Mouse (Mus musculus) regulatory T cell (primary cell): Measurements from ENCODE around the gene Bag6.

Experiments used
- in situ Hi-C: fragments of 300-600 bp; cut with MboI, MseI; formaldehyde crosslinking; loops from one replicate; pipeline ENCODE4 v1.15.1; 2025; ENCODE audit warnings: high pct_unique_total_duplicates

Bag6 gene

DNA sequence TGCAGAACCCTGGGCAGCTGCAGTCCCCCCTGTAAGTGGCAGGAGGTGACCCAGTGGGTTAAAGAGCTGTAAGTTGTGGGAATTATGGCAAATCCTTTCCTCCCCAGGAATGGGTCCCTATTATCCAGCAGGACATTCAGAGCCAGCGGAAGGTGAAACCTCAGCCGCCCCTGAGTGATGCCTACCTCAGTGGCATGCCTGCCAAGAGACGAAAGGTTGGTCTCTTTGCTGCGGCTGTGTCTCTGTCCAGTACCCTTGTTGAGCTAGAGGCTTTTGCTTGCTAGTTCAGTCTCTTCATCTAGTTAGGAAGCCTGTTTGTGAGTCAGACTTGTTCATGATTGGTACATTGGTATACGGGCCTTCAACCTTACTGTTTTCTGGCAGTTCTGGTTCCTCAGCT, 11.2 kb downstream of the Bag6 start:
- in situ Hi-C loops: no loop called here

GRCm38 (mm10) chr17:35147348-35147747, 12.4 kb downstream of the Bag6 start:
- in situ Hi-C loops: no loop called here

- in situ Hi-C loops: no loop called here
Observed at GRCm38 (mm10) chr17:35147922-35148639, 13.1 kb downstream of the Bag6 start.

- in situ Hi-C loops: no loop called here
Observed at GRCm38 (mm10) chr17:35152121-35152520, 17.1 kb downstream of the Bag6 start.

DNA sequence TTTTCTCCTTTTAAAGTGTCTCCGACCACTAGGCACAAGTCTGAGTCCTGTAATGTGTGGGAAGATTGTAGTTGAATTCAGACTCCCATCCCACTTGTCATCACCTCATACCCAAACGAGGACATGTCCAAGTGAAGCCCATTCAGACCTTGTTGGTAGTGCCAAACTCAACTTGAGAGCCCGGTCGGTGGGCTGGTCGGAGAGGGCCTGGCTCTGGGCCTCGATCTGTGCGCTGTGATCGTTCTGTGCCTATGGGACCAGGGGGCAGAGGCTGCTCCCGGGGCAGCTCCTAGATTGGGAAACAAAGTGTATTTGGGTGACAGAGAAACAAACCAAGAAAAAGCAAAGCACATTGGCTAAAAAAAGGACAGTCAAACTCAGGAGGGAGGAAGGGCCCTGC, 18.1 kb downstream of the Bag6 start:
- in situ Hi-C loops: no loop called here

DNA sequence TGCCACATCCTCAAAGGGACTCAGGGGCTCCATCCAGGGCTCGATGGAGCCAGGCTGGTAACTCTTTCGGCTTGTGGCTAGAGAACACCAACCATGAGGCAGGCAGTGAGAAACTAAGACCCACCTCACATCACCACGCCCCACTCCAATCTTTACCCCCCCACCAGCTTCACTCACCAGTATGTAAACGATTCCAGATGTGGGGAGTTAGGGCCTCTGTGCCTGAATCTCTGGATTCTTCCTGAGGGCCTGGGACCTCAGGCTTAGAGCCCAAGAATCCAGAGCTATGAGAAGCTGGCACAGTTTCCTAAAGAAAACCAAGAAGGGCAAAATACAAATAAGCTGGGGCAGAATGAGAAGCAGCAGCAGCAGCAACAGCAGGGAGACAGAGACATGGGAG, 19.0 kb downstream of the Bag6 start:
- in situ Hi-C loops: no loop called here

GRCm38 (mm10) chr17:35154616-35155015, 19.6 kb downstream of the Bag6 start:
- in situ Hi-C loops: no loop called here

GRCm38 (mm10) chr17:35155451-35155850, 20.5 kb downstream of the Bag6 start:
- in situ Hi-C loops: no loop called here

DNA sequence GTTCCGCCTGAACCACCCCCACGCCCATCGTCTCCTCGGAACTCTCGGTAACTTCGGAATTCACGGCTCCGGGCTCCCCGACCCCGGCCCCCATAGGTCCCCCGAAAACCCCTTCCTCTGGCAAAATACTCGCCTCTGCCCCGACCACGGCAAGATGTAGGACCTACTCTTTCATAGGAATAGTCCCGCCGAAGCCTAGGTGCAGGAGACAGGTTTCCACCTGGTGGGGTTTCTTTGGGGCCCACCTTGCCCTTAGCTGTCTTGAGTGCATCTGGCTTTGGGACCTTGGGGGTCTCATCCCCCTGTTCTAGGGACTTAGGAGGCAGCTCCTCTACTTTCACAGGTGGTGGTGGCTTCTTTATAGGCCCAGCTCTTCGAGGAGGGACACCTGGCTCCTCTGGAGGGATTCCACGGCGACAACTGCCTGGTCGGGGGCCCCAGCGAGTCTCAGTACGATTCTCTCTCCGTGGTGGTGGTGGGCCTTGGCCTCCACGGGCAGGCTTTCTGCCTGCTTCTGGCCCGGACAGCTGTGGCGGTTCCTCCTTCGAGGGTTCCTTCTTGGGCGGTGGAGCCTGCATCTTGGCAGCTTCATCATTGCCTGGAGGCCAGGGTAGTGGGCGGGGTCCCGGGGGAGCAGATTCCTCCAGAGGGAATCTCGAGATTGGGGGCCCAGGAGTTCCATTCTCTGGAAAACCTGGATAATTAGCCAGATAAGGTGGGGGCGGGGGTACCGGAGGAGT, 21.7 kb downstream of the Bag6 start:
- in situ Hi-C loops: no loop called here

DNA sequence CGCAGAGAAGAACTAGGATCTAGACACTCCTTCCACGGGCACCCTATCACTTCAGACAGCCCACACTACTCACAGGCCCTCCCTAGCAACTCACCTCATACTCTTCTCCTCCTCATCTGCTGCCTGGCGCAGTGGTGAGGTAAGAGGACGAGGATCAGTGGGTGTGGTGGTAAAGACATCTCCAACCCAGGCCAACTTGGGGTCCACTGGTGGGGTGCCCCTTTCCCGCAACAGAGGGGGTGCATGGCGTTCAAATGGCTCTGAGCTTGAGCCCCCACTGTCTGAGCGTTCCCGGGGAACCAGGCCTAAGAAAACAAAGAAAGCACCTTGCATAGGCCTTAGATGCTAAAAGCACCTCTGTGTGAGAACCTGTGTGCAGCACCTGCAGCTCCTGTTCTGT, 22.3 kb downstream of the Bag6 start:
- in situ Hi-C loops: no loop called here

DNA sequence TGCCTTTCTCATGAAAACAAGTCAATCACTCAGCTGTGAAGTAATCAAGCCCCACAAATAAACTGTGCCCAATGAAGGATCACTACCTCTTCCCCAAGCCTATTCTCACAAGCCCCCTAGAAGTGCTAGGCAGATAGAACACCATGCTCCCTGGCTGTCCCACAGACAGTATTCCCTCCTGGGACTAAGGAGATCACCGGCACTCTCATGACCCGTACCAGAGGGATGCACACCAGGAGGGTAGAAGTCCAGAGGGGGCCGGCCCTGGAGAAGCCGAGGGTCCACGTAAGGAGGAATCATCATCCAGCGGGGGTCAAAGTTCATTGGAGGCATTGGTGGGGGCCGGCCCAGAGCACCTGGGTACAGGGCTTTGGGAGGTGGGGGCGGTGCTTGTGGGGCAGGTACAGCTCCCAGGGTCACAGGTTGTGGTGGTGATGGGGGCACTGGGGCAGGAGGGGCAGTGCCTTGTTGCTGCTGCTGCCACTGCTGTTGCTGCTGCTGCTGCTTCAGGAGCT, 22.7 kb downstream of the Bag6 start:
- in situ Hi-C loops: no loop called here

GRCm38 (mm10) chr17:35158850-35159593, 24.0 kb downstream of the Bag6 start:
- in situ Hi-C loops: no loop called here

- in situ Hi-C loops: no loop called here
Observed at GRCm38 (mm10) chr17:35159638-35160037, 24.7 kb downstream of the Bag6 start.

GRCm38 (mm10) chr17:35161421-35161820, 26.4 kb downstream of the Bag6 start:
- in situ Hi-C loops: no loop called here

DNA sequence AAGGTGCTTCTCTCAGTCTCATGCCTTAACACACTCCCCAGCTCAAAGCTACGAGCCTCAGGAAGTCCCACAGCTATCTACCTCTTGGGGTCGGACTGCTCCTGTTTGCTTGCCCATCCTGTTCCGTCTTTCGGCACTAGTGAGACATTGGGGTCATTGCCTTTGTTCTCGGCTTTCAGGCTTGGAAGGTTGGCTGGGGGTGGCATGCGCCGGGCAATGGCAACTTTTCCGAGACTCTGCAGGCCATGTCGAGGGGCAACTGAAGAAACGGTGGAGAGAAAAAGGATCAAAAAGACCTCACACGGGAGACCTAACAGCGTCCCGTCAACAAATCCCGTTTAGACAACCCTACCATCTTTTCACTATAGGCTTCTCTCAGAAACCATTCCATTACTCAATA, 27.1 kb downstream of the Bag6 start:
- in situ Hi-C loops: no loop called here

GRCm38 (mm10) chr17:35162730-35163129, 27.8 kb downstream of the Bag6 start:
- in situ Hi-C loops: no loop called here

DNA sequence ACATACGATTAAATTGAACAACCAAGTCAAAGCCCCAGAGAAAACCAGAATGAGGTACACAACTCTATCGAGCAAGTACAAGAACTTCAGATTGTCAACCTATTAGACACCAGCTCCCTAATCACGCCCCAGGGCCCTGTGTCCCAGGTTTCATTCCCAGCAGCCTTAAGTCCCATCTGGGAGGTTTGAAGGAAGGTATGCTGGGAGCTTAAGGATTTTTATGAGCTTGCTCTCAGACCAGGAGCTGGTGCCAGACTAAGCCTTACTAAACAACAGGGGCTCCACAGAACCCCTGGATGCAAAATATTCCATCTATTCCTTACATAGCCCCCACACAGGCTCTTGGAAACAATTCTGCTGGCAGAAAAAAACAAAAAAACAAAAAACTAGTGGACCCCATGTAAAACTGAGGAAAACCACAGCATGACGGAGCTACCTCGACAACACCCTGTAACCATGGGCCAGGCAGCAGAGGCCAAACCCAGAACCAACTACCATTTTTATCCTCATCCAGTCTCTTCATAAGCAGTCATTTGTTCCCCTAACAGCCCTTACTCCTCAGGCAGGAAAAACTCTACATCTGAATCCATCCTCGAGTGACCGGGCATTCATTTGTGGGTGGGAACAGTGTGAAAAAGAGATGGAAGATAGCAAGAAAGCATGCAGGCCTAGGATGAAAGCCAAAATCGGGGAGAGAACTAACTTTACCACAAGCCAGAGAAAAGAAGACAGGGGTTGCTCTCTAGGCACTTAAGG, 28.5 kb downstream of the Bag6 start:
- in situ Hi-C loops: no loop called here

DNA sequence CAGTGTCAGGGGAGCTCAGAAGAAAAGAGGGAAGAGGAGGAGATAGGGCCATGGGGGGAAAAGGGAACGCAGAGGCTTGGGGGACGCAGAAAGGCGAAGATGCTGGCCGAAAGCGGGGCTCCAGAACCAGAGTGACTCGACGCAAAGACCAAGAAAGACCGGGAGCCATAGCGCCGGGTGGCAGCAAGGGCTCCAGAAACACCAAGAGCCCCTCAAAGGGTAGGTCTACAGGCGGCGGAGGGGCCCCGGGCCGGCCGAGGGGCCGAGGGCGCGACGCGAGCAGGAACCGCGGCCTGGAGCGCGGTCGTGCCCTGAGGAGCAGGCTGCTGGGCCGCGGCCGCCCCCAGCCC, 29.2 kb downstream of the Bag6 start:
- in situ Hi-C loops: no loop called here

DNA sequence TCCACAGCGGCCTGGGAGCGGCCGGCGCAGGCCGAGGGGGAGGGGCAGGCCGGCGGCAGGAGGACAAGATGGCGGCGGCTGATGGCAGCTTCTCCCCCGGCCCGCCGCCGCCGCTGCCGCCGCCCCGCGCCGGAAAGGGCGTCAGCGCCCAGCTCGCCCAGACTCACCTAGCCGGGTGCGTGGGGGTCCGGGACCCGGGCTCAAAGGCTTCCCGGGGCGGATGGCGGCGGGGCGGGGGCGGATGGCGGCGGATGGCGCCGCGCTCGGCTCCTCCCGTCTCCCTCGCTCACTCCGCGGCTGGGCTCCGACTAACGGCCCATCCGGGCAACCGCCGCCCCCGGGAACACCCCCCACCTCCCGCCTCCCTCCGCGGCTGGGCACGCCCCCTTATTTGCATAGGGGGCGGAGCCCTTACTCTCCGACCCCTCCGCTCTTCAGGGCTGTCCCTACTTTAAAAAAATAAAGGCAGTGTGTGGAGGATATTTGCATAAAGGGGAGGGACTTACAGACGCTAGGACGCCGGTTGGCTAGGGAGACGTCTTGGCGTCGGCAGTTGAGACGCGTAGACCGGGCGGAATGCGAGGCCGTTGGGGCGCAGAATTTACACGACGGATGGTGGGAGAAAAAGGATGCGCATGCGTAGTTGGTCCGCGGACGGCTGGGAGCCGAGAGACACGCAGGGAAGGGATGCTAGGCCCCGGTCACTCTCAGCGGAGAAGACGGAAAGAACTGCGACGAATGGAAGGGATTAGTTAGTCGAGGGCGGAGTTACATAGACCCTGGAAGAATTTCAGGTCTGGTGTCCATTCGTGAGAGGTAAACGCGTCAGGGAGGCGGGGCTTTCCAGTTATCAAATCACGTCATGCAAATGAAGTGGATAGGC, 29.8 kb downstream of the Bag6 start, which contains the start of gene Prrc2a:
Prrc2a (minus strand) TSS at position 330 of the 883 bp plus-strand sequence.
- in situ Hi-C loops: loop anchor here (5.0 kb wide), 1 partner anchor 67 kb away; the partner anchor contains the start of gene Atp6v1g2

GRCm38 (mm10) chr17:35165451-35166155, 30.6 kb downstream of the Bag6 start:
- in situ Hi-C loops: loop anchor here (5.0 kb wide), 1 partner anchor 67 kb away; the partner anchor contains the start of gene Atp6v1g2
